Mouse (Mus musculus): ENCODE results near the gene Klhdc3. TPM values are rescaled to one million over a fixed set of nuclear protein-coding genes. Genes with fewer than 3 reads are reported as not detected.

Gene Klhdc3
- total and polyA plus RNA-seq, 3 experiments = 19.5 to 126 (median 72.3) TPM

- H3K4me2 ChIP-seq (ENCODE audit: insufficient read depth, low read depth, poor library complexity, severe bottlenecking) = no peak overlapping the region
- H3K27ac ChIP-seq (ENCODE audit: insufficient read depth, low read depth) = no peak overlapping the region
- H3K27me3 ChIP-seq (replicated peaks) = no peaks in the 10 kb centered on the region
- peaks cover 0 to 9% of the 10 kb centered on the region in 2 experiments; a peak in 2 of 4 replicates for H3K4me1 ChIP-seq (ENCODE audit: control insufficient read depth in 1 of 2, insufficient read depth in 2 of 2)
- no peak overlapping the region for H3K9ac ChIP-seq (ENCODE audit: insufficient read depth, low read depth)
- H3K36me3 ChIP-seq (replicated peaks in 1 of 2; ENCODE audit: control insufficient read depth in 1 of 2, insufficient read depth in 1 of 2, low read length in 1 of 2) = peaks cover 81 to 95% of the 10 kb centered on the region in 2 experiments
- in situ Hi-C loops (cut with MboI; ENCODE audit: low pct_ligation_motif_present, low pct_unique_long_range_greater_than_20kb, low sequenced_read_pairs) (no loop called here), dilution Hi-C loops (cut with MboI; ENCODE audit: extremely low pct_ligation_motif_present, extremely low pct_unique_long_range_greater_than_20kb, low sequenced_read_pairs) (no loop called here)
- H3K4me3 ChIP-seq (replicated peaks in 1 of 3; ENCODE audit: low read depth in 2 of 3, low read length in 2 of 3, poor library complexity in 1 of 3) = no peak overlapping the region
- no peaks in the 10 kb centered on the region for H3K79me2 ChIP-seq (replicated peaks; ENCODE audit: control insufficient read depth, extremely low read depth, insufficient read depth, poor library complexity, severe bottlenecking)
- no peak for DNase-seq (ENCODE audit: extremely low read depth)
- H3K9me3 ChIP-seq (replicated peaks; ENCODE audit: low read length) = no peaks in the 10 kb centered on the region
- no peak for TF ChIP-seq ELF1 (IDR thresholded peaks at IDR 0.05; ENCODE audit: low read depth, low read length)
- no peak for TF ChIP-seq MEF2A (IDR thresholded peaks at IDR 0.05; ENCODE audit: borderline replicate concordance, low read depth, low read length)
- TF ChIP-seq PAX5 (IDR thresholded peaks at IDR 0.05; ENCODE audit: low read length) = no peak
- no peak for TF ChIP-seq BHLHE40 (IDR thresholded peaks at IDR 0.05; ENCODE audit: low read depth, low read length)
- no peak for TF ChIP-seq MAX (IDR thresholded peaks at IDR 0.05; ENCODE audit: low read length)
- TF ChIP-seq CTCF (conservative IDR thresholded peaks at IDR 0.05 in 1 of 2, IDR thresholded peaks at IDR 0.05 in 1 of 2; ENCODE audit: low read depth in 2 of 2, low read length in 2 of 2) = no peak
- TF ChIP-seq EP300 (IDR thresholded peaks at IDR 0.05; ENCODE audit: low read length) = no peak
- TF ChIP-seq POLR2A (IDR thresholded peaks at IDR 0.05; ENCODE audit: low read depth, low read length) = no peak
- TF ChIP-seq MAFK (IDR thresholded peaks at IDR 0.05; ENCODE audit: insufficient replicate concordance, low read length) = no peak
- no peak for TF ChIP-seq SIN3A (IDR thresholded peaks at IDR 0.05; ENCODE audit: low read length)
- TF ChIP-seq ZNF384 (IDR thresholded peaks at IDR 0.05; ENCODE audit: low read depth, low read length) = no peak
- no peak for TF ChIP-seq POLR2AphosphoS2 (IDR thresholded peaks at IDR 0.05; ENCODE audit: low read depth, low read length)
- no peak for TF ChIP-seq CHD2 (IDR thresholded peaks at IDR 0.05; ENCODE audit: low read length)
- no peak for TF ChIP-seq NELFE (IDR thresholded peaks at IDR 0.05; ENCODE audit: low read depth, low read length)
- no peak for TF ChIP-seq MXI1 (IDR thresholded peaks at IDR 0.05; ENCODE audit: low read depth, low read length)
- no peak for TF ChIP-seq RCOR1 (conservative IDR thresholded peaks at IDR 0.05; ENCODE audit: low read depth, low read length)
Observed at GRCm38 (mm10) chr17:46662730-46663129, 18.0 kb downstream of the Klhdc3 start.

GRCm38 (mm10) chr17:46661981-46662380 is 18.7 kb downstream of the Klhdc3 start:
- in situ Hi-C loops (cut with MboI; ENCODE audit: low pct_ligation_motif_present, low pct_unique_long_range_greater_than_20kb, low sequenced_read_pairs) (no loop called here), dilution Hi-C loops (cut with MboI; ENCODE audit: extremely low pct_ligation_motif_present, extremely low pct_unique_long_range_greater_than_20kb, low sequenced_read_pairs) (no loop called here)
- H3K4me3 ChIP-seq (replicated peaks in 1 of 3; ENCODE audit: low read depth in 2 of 3, low read length in 2 of 3, poor library complexity in 1 of 3) = no peak overlapping the region
- TF ChIP-seq USF1 (IDR thresholded peaks at IDR 0.05; ENCODE audit: low read depth, low read length) = no peak
- TF ChIP-seq KAT2A (IDR thresholded peaks at IDR 0.05; ENCODE audit: insufficient replicate concordance, low read length) = no peak
- no peak overlapping the region for H3K9ac ChIP-seq (ENCODE audit: insufficient read depth, low read depth)
- H3K4me1 ChIP-seq (ENCODE audit: control insufficient read depth in 1 of 2, insufficient read depth in 2 of 2) = peaks cover 0 to 9% of the 10 kb centered on the region in 2 experiments; a peak in 2 of 4 replicates
- no peak overlapping the region for H3K4me2 ChIP-seq (ENCODE audit: insufficient read depth, low read depth, poor library complexity, severe bottlenecking)
- peaks cover 84 to 97% of the 10 kb centered on the region in 2 experiments for H3K36me3 ChIP-seq (replicated peaks in 1 of 2; ENCODE audit: control insufficient read depth in 1 of 2, insufficient read depth in 1 of 2, low read length in 1 of 2)
- H3K79me2 ChIP-seq (replicated peaks; ENCODE audit: control insufficient read depth, extremely low read depth, insufficient read depth, poor library complexity, severe bottlenecking) = no peaks in the 10 kb centered on the region
- H3K27ac ChIP-seq (ENCODE audit: insufficient read depth, low read depth) = no peak overlapping the region
- H3K27me3 ChIP-seq (replicated peaks) = no peaks in the 10 kb centered on the region
- no peak for DNase-seq (ENCODE audit: extremely low read depth)
- H3K9me3 ChIP-seq (replicated peaks; ENCODE audit: low read length) = no peaks in the 10 kb centered on the region

Measured in CH12.LX (cell line).